Mouse (Mus musculus): ENCODE measurements around the gene Osbpl2.

GRCm38 (mm10) chr2:180103151-180103977, 15.7 kb upstream of the Osbpl2 start:
- TF ChIP-seq POLR2A (IDR thresholded peaks at IDR 0.05; ENCODE audit: extremely low read depth, insufficient read depth, low read length) (no peak), CTCF (IDR thresholded peaks at IDR 0.05; ENCODE audit: low read depth, low read length) (no peak)

Data from liver, adult 2 months (tissue).